Mouse (Mus musculus): Measurements from ENCODE around the gene Gm49380. TPM values are rescaled to one million over a fixed set of nuclear protein-coding genes. Genes with fewer than 3 reads are reported as not detected.

Gene Gm49380
- total RNA-seq, 4 experiments from 2014 or later = 0.11 to 0.47 (median 0.30) TPM

DNA sequence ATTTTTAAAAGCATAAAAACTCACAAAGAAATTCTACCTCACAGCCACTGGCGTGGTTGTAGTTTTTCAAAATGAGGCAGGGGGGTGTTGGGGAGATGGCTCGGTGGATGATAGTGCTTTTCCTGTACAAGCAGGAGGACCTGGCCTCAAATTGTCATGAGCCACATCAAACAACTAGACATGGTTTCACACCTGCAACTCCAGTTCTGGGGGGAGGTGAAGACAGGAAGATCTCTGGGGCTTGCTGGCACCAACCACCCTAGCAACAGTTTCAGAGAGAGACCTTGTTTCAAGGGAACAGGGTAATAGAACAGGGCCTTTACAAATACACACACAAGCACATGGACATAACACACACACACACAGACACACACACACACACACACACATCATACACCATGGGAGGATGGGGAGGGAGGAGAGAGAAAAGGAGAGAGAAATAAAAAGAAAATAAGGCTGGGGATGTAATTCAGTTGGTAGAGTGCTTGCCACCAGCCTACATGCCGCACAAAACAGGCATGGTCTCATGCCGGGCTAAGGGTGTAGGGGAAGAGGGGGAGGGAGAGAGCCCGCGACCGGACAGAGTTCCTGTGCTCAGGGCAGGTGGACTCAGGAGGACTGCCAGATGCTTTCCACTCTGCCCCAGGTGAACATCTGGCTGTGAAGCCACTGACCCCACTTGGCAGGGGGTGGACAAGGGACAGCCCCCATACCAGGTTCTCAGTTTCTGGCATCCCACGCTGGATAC lies 91.0 kb downstream of the Gm49380 start:
- DNase-seq (ENCODE audit: low spot score) = no peak

DNA sequence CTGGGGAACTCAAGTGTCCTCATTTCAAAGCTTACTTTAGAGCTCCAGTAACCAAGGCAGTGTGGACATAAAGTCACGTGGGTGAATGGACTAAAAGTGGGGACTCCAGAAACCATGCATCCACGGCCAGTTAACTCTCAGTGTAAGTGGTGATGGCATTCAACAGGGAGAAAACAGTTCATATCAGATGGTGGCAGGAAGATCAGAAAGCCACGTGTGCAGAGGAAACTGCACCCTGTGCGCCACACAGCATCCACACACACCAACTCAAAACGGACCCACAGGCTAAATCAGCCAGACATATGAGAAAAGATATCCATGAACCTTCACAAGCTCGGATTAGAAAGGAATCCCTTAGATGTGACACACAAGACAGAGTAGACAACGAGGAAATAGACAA lies 93.3 kb downstream of the Gm49380 start:
- DNase-seq (ENCODE audit: low spot score) = no peak

DNA sequence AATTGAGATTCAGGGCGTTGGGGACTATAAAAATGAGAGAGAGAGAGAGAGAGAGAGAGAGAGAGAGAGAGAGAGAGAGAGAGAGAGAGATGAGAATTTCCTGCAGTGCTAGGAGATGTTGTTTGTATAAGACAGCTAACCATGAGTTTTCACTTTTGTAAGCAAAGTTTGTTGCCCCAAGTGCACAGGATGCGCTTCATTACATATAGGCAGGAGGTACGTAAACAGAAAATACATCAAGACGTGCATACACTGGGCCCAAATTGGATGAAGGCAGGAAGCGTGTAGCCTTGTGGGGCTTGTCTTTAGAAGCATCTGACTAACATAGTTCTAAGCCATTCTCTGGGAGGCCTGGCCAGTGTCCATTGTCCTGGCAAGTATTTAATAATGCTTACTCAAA lies 95.5 kb downstream of the Gm49380 start:
- no peak for DNase-seq (ENCODE audit: low spot score)

Other genes starting within 250 kb of the Gm49380 start
- gene Thy1, start 70.1 kb downstream of the Gm49380 start, total RNA-seq (2022) = 10 to 100 TPM in 2 of 4 experiments, 1 to 10 TPM in 2; 8.9 to 12.4 (median 11.0) TPM
- 100 to 1,000 TPM; 160 to 205 (median 195) TPM for gene Usp2, start 46.5 kb downstream of the Gm49380 start, total RNA-seq (2022)
- not detected for gene Mfrp, start 11.8 kb downstream of the Gm49380 start, total RNA-seq (2022)
- 10 to 100 TPM in 1 of 4 experiments, 1 to 10 TPM in 3; 7.6 to 12.9 (median 8.9) TPM for gene C1qtnf5, start 6.3 kb downstream of the Gm49380 start, total RNA-seq (2022)
- 1 to 10 TPM; 5.2 to 7.0 (median 6.4) TPM for gene Rnf26, start within 50 bp of the Gm49380 start, total RNA-seq (2022)
- 10 to 100 TPM; 20.5 to 35.2 (median 28.1) TPM for gene Mcam, start 21.0 kb upstream of the Gm49380 start, total RNA-seq (2022)
- 10 to 100 TPM; 14.8 to 18.9 (median 17.4) TPM for gene Cbl, start 120.5 kb upstream of the Gm49380 start, total RNA-seq (2022)
- gene Ccdc153, start 127.2 kb upstream of the Gm49380 start, total RNA-seq (2022) = not detected
- 1 to 10 TPM; 3.6 to 7.1 (median 6.0) TPM for gene Pdzd3, start 138.0 kb upstream of the Gm49380 start, total RNA-seq (2022)
- 10 to 100 TPM; 20.3 to 25.8 (median 24.9) TPM for gene Nlrx1, start 155.1 kb upstream of the Gm49380 start, total RNA-seq (2022)
- gene Abcg4, start 175.1 kb upstream of the Gm49380 start, total RNA-seq (2022) = 1 to 10 TPM in 1 of 4 experiments, under 1 TPM in 3; 0.30 to 1.5 (median 0.52) TPM
- 1 to 10 TPM; 4.5 to 7.2 (median 6.3) TPM for gene Hinfp, start 192.2 kb upstream of the Gm49380 start, total RNA-seq (2022)
- 10 to 100 TPM; 12.7 to 19.2 (median 14.1) TPM for gene C2cd2l, start 206.8 kb upstream of the Gm49380 start, total RNA-seq (2022)
- 10 to 100 TPM; 19.4 to 23.5 (median 20.5) TPM for gene Dpagt1, start 212.5 kb upstream of the Gm49380 start, total RNA-seq (2022)
- 10 to 100 TPM; 10.5 to 12.3 (median 11.4) TPM for gene H2afx, start 221.2 kb upstream of the Gm49380 start, total RNA-seq (2022)
- 10 to 100 TPM; 42.1 to 48.8 (median 45.4) TPM for gene Hmbs, start 230.7 kb upstream of the Gm49380 start, total RNA-seq (2022)
- 10 to 100 TPM; 15.3 to 20.2 (median 16.5) TPM for gene Vps11, start 248.2 kb upstream of the Gm49380 start, total RNA-seq (2022)